Mouse (Mus musculus) E14TG2a.4 (cell line): ENCODE measurements around the gene Cfap97.

Experiments used
- CTCF ChIP-seq: conservative IDR thresholded peaks from 2 replicates; pipeline ENCODE4 v1.5.1; 2014; ENCODE audit warnings: low read length
- NANOG ChIP-seq: IDR thresholded peaks from 2 replicates; pipeline ENCODE4 v1.6.1; 2014; ENCODE audit warnings: borderline replicate concordance, low read length, mixed read lengths
- POU5F1 ChIP-seq: IDR thresholded peaks from 2 replicates; pipeline ENCODE4 v1.6.1; 2014; ENCODE audit warnings: low read length, borderline replicate concordance

GRCm38 (mm10) chr8:46234736-46235135 is 83.2 kb downstream of the Cfap97 start:
- TF ChIP-seq CTCF, result no peak
- no peak for TF ChIP-seq POU5F1
- TF ChIP-seq NANOG, result no peak
